Mouse (Mus musculus) cerebellum, postnatal 36 days (tissue): ENCODE data around the gene Dysf.
"Not testable (repeated sequence)": the region's sequence is repeated elsewhere in the genome, so short reads cannot be mapped to it uniquely, and the experiment has no call there.

Experiments used
- DNase-seq, 2 experiments: peaks; one replicate each; pipeline ENCODE4 v3.0.0; 2021 to 2022; ENCODE audit warnings: mixed read lengths in 2 of 2

The Dysf gene

DNA sequence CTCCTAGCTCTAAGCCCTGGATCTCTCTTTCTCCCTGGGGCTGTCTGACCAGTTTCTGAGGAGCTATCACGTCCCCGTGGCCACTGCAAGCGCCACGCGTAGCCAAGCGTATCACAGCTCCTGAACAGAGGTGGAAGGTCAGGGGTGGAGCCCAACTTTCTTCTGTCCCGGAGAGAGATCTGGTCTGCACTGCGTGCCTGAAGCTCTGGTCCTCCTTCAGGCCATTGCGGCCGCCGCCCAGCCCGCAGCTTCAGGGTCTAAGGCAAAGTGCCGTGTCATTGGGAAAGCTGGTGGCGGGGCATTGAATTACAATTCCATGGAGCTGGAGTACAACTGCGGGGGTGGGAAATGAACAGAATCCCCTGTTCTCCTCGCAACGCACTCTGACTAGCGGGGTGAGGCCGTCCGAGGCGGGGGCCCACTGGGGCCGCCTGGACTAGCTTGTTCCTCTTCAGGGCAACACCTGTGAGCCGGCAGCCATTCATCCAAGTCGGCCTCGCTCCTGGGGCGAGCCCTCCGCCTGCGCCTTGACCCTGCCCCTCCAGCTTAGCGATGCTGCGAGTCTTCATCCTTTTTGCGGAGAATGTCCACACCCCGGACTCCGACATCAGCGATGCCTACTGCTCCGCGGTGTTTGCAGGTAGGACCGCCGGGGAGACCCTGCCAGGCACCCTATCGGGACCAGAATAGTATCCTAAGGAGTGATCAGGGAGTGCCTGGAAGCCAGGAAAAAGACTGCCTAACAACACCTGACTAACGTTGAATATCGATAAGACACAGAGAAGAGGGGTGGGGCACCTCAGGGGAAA, at the start of gene Dysf:
Gene Dysf (plus strand): TSS at position 228 of the 809 bp plus-strand sequence.
- DNase-seq = peak in 1 of 2 experiments; percentile 11

DNA sequence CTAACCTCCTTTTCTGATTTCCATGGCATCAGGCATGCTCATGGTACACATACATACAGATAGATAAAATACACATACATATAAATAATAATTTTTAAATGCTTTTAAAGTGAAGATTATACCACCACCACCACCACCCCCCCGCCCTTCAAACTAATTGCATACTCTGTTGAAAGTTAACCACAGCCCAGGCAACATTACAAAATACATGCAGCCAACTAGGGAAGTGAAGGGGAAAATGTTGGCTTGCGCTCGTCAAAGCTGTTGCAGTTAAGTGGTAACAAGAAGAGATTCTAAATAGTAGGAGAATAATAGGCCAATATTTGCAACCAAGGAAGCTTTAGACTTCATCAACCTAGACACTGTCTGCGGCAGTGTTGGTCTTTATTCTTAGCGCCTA, 20.7 kb upstream of the Dysf start:
- DNase-seq = no peak

DNA sequence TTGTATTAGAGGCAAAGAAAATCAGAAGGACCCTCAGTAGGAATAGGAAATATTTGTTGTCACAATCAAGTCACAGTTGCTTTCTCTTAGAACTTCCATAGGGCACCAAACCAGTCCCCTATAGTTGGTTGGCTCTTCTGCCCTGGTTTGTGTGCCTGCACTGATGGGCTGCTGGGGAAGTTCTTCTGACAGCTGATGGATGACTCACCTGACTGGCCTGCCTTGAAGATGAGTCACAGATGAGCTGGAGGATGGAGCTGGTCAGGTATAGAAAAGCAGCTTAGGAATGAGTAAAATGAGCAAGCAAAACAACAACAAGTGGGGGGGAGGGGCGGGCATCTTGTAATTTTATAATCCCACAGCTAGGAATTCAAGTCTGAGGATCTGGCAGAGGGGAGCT, 5.7 kb upstream of the Dysf start:
- DNase-seq = no peak

GRCm38 (mm10) chr6:84004295-84004694, 4.1 kb upstream of the Dysf start:
- no peak for DNase-seq

- DNase-seq = no peak
These were observed 932 bp downstream of the Dysf start for GRCm38 (mm10) chr6:84009172-84009872.

DNA sequence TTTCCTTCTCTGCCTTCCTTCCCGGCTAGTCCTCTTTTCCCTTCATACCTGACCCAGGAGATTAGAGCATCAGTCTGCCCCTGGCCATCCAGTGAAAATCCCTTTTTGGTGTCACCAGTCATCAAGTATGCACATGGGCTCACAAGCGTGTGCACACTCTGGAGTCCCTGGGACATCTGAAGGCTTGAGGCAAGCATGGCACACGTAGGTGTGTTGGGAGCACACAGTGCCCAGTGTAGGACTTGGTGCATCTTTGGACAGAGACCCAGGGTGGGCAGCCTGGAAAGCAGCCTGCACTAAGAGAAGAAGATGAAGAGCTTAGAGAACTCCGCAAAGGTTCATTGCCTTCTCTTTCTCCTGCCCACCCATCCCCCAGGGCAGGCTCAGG, 1.5 kb downstream of the Dysf start:
- no peak for DNase-seq

- DNase-seq = no peak
These were observed 2.2 kb downstream of the Dysf start for GRCm38 (mm10) chr6:84010303-84011225.

DNA sequence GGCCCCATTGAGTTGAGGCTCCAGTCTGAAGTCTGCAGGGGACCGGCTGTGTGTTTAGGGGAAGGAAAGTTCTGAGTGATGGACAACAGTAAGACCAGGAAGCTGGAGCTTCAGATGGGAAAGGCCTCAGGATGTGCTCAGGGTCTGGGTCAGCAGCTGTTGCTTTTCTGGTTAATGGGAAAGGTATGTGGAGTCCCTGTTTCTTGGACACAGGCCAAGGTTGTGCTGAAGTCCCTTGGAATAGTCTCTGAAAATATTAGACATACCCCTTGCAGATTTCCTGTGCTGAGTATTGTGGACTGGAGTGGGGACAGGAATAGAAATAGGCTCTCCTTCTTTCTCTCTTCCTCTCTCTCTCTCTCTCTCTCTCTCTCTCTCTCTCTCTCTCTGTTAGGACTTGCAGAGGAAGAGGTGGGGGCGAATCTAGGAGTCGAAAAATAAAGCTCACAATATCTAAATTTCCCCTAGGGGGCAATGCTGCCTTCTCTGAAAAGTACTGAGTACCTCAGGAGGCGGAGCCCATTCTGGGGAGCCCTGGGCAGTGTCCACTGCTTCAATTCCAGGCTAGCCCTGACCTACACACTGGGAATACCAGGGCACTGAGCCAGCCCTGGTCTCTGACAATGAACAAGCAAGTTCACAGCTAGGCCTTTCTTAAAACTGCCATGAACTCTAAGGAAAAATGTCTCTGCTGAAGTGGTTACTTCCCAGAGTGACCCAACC, 6.7 kb downstream of the Dysf start:
- not testable (repeated sequence) for DNase-seq

- DNase-seq = no peak
These were observed 8.5 kb downstream of the Dysf start for GRCm38 (mm10) chr6:84016851-84017250.

DNA sequence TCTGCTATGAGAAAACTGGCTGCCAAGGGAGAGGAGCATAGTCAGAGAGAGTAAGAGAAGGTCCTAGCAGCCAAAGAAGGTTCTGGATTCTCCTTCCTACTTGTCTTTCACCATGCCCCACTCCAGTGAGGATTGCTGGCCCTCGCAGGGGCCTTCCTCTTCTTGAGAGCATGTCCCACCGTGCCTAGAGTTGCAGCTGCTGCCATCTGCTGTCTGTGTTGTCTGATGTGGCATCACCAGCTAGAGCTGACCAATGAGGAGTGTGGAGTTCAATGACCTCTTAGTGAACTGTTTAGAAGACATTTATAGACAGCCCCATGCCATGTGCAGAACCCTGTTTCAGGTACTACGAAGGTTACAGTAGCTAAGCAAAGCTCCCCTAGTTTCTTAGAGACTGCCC, 9.0 kb downstream of the Dysf start:
- DNase-seq = no peak

DNA sequence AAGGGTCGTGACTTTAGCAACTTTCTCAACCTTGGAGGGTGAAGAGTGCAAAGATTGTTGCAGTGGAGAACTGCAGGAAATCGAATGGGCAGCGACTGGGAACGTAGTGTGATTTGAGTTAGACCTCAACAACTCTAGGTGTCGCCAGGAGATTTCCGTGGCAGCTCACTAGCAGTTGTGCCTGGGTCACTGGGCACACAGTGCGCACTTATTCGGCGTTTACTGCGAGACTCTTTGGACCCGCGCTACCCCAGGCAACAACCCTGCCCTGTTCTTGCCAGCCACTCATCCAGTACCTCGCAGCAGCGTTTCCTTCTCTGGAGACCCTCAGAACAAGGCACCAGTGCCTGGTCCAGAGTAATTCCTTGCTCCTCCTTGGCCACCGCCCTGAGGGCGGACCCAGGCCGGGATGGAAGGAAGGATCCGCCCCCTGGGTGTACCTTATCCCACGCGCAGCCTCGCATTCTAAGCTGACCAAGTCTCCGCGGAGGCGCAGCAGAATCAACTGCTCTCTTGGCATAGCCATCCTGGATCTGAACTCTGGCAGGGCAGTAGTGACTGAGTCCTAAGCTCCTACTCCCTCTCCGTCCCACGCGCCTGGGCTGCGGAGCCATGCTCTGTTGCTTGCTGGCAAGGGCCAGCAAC, 10.6 kb downstream of the Dysf start:
- no peak for DNase-seq

DNA sequence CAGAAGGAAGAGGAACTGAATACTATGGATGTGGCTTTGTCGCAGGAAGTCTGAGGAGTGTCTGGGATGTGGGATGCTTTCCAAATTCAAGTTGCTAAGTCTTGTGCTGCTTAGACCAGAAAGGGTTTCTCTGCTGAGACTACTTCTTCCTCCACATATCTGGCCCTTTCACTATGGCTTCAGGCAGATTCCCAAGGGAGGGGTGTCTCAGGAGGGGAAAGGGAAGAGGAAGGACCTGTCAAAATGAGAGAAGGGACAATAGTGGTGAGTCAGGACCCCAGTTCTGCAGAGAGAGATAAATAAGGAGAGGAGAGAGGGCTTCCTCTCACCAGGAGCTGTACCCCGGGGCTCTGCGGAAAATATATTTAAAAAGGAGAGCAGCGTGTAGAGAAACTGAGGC, 11.6 kb downstream of the Dysf start:
- DNase-seq = no peak

- no peak for DNase-seq
These were observed 13.6 kb downstream of the Dysf start for GRCm38 (mm10) chr6:84021990-84022389.

GRCm38 (mm10) chr6:84025636-84026035, 17.2 kb downstream of the Dysf start:
- no peak for DNase-seq

GRCm38 (mm10) chr6:84028791-84029190, 20.4 kb downstream of the Dysf start:
- no peak for DNase-seq

GRCm38 (mm10) chr6:84029775-84030174, 21.4 kb downstream of the Dysf start:
- no peak for DNase-seq

DNA sequence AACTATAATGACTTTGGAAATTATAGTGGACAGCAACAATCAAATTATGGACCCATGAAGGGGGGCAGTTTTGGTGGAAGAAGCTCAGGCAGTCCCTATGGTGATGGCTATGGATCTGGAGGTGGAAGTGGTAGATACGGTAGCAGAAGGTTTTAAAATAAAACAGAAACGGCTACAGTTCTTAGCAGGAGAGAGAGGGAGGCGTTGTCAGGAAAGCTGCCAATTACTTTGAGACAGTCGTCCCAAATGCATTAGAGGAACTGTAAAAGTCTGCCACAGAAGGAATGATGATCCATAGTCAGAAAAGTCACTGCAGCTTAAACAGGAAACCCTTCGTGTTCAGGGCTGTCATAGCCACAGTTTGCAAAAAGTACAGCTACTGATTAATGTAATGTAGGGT, 24.1 kb downstream of the Dysf start:
- DNase-seq = not testable (repeated sequence)

DNA sequence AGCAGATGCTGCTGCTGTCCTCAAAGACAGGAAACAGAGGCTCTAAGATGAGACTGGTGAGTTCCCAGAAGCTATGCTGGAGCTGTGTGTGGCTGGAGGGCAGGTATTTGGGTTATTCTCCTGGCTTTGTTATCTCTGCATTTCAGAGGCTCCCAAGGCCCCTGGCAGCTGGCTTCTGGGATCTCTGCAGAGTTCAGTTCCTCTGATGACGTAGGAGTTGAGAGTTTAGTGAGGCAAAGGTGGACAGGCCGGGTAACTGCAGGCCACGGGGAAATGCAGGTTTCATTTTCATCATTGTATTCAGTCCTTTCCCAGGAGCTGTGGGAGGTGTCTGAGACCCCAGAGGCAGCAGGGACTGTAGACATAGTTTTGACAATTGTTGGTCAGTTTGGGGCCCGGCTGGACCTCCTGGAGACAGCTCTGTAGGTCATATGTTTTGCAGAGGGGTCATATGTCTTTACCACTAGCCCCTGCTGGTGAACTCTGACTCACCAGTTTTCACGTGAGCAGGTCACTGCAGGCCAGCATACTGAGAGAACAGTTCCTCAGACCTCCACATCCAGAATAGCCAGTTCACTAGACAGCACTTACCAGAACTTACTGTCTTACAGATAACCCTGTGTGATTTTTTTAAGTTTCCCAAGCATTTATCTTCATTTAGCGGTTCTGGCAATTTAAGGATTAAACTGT, 35.0 kb downstream of the Dysf start:
- no peak for DNase-seq

- no peak for DNase-seq
These were observed 36.3 kb downstream of the Dysf start for GRCm38 (mm10) chr6:84044679-84045078.

DNA sequence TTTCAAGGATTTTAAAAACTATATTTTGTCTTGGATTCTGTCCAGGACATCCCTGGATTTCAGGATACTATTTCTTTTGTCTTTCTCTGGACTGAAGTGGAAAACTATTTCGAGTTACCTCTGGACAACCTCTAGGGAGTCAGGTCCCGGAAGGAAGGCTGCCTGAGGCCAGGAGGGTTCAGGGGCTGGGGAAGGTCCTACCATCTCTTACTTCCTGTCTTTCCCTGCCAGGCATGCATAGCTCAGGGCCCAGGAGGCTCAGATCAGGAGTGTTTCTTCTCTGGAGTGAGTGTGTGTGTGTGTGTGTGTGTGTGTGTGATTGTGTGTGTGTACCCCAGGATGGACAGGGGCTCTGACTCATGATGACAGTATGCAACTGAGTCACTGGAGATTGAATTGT, 40.5 kb downstream of the Dysf start:
- DNase-seq = no peak

GRCm38 (mm10) chr6:84050238-84050637, 41.8 kb downstream of the Dysf start:
- no peak for DNase-seq
